Mouse (Mus musculus): ENCODE results near the gene Txnrd2. TPM values are rescaled to one million over a fixed set of nuclear protein-coding genes. Genes with fewer than 3 reads are reported as not detected.

Txnrd2 gene
- polyA plus RNA-seq, 1 experiment from 2014 or later = 20.4 TPM

- Histone ChIP-seq H3K4me2 (ENCODE audit: low read depth) (no peak overlapping the region), H3K27ac (ENCODE audit: low read depth, low read length) (0 out of 2 replicates have a peak overlapping the region, but pooled peaks have one; percentile 34), H3K4me1 (ENCODE audit: control insufficient read depth, insufficient read depth, low read length) (peaks cover 67% of the 10 kb centered on the region), H3K27me3 (ENCODE audit: control insufficient read depth, insufficient read depth, low read length) (no peaks in the 10 kb centered on the region), H3K36me3 (ENCODE audit: control insufficient read depth, insufficient read depth, low read length) (no peaks in the 10 kb centered on the region), H3K4me3 (ENCODE audit: low read depth, low read length) (no peak overlapping the region), H3K9ac (ENCODE audit: low read length) (peak overlapping the region; percentile 26; the same call in 1 of the 2 replicates), H3K9me3 (ENCODE audit: control insufficient read depth, low read length) (no peaks in the 10 kb centered on the region)
- ATAC-seq (ENCODE audit: insufficient read depth, low FRiP score, low TSS enrichment) = no peak
- DNase-seq (ENCODE audit: low spot score) = no peak
- WGBS = 79% methylated on average over 7 of the region's 7 CpGs
These were observed 42.0 kb upstream of the Txnrd2 start for GRCm38 (mm10) chr16:18384211-18384610.

- H3K27me3 ChIP-seq (ENCODE audit: control insufficient read depth, insufficient read depth, low read length) = no peaks in the 10 kb centered on the region
- no peak for DNase-seq (ENCODE audit: low spot score)
- no peak overlapping the region for H3K4me3 ChIP-seq (ENCODE audit: low read depth, low read length)
- peaks cover 66% of the 10 kb centered on the region for H3K4me1 ChIP-seq (ENCODE audit: control insufficient read depth, insufficient read depth, low read length)
- H3K9me3 ChIP-seq (ENCODE audit: control insufficient read depth, low read length) = no peaks in the 10 kb centered on the region
- 69% methylated on average over 8 of the region's 8 CpGs for WGBS
- no peaks in the 10 kb centered on the region for H3K36me3 ChIP-seq (ENCODE audit: control insufficient read depth, insufficient read depth, low read length)
- no peak for ATAC-seq (ENCODE audit: insufficient read depth, low FRiP score, low TSS enrichment)
- H3K4me2 ChIP-seq (ENCODE audit: low read depth) = no peak overlapping the region
- no peak overlapping the region for H3K9ac ChIP-seq (ENCODE audit: low read length)
- no peak overlapping the region for H3K27ac ChIP-seq (ENCODE audit: low read depth, low read length)
These were observed 41.5 kb upstream of the Txnrd2 start for GRCm38 (mm10) chr16:18384659-18385058.

GRCm38 (mm10) chr16:18385411-18385810 is 40.8 kb upstream of the Txnrd2 start:
- no peak overlapping the region for H3K27ac ChIP-seq (ENCODE audit: low read depth, low read length)
- H3K4me3 ChIP-seq (ENCODE audit: low read depth, low read length) = no peak overlapping the region
- no peak overlapping the region for H3K4me2 ChIP-seq (ENCODE audit: low read depth)
- no peak for DNase-seq (ENCODE audit: low spot score)
- no peaks in the 10 kb centered on the region for H3K9me3 ChIP-seq (ENCODE audit: control insufficient read depth, low read length)
- 74% methylated on average over 5 of the region's 5 CpGs for WGBS
- H3K9ac ChIP-seq (ENCODE audit: low read length) = no peak overlapping the region
- ATAC-seq (ENCODE audit: insufficient read depth, low FRiP score, low TSS enrichment) = no peak
- peaks cover 58% of the 10 kb centered on the region for H3K4me1 ChIP-seq (ENCODE audit: control insufficient read depth, insufficient read depth, low read length)
- no peaks in the 10 kb centered on the region for H3K27me3 ChIP-seq (ENCODE audit: control insufficient read depth, insufficient read depth, low read length)
- H3K36me3 ChIP-seq (ENCODE audit: control insufficient read depth, insufficient read depth, low read length) = no peaks in the 10 kb centered on the region

GRCm38 (mm10) chr16:18386451-18386850 is 39.7 kb upstream of the Txnrd2 start:
- no peak for ATAC-seq (ENCODE audit: insufficient read depth, low FRiP score, low TSS enrichment)
- H3K27me3 ChIP-seq (ENCODE audit: control insufficient read depth, insufficient read depth, low read length) = no peaks in the 10 kb centered on the region
- H3K27ac ChIP-seq (ENCODE audit: low read depth, low read length) = no peak overlapping the region
- H3K9me3 ChIP-seq (ENCODE audit: control insufficient read depth, low read length) = no peaks in the 10 kb centered on the region
- H3K4me3 ChIP-seq (ENCODE audit: low read depth, low read length) = no peak overlapping the region
- WGBS = 80% methylated on average over 7 of the region's 7 CpGs
- no peaks in the 10 kb centered on the region for H3K36me3 ChIP-seq (ENCODE audit: control insufficient read depth, insufficient read depth, low read length)
- no peak overlapping the region for H3K9ac ChIP-seq (ENCODE audit: low read length)
- peaks cover 49% of the 10 kb centered on the region for H3K4me1 ChIP-seq (ENCODE audit: control insufficient read depth, insufficient read depth, low read length)
- no peak overlapping the region for H3K4me2 ChIP-seq (ENCODE audit: low read depth)
- no peak for DNase-seq (ENCODE audit: low spot score)

GRCm38 (mm10) chr16:18386972-18387371 is 39.2 kb upstream of the Txnrd2 start:
- H3K9ac ChIP-seq (ENCODE audit: low read length) = no peak overlapping the region
- peaks cover 43% of the 10 kb centered on the region for H3K4me1 ChIP-seq (ENCODE audit: control insufficient read depth, insufficient read depth, low read length)
- H3K27me3 ChIP-seq (ENCODE audit: control insufficient read depth, insufficient read depth, low read length) = no peaks in the 10 kb centered on the region
- H3K27ac ChIP-seq (ENCODE audit: low read depth, low read length) = no peak overlapping the region
- H3K4me2 ChIP-seq (ENCODE audit: low read depth) = no peak overlapping the region
- ATAC-seq (ENCODE audit: insufficient read depth, low FRiP score, low TSS enrichment) = no peak
- no peak for DNase-seq (ENCODE audit: low spot score)
- H3K9me3 ChIP-seq (ENCODE audit: control insufficient read depth, low read length) = no peaks in the 10 kb centered on the region
- no peak overlapping the region for H3K4me3 ChIP-seq (ENCODE audit: low read depth, low read length)
- no peaks in the 10 kb centered on the region for H3K36me3 ChIP-seq (ENCODE audit: control insufficient read depth, insufficient read depth, low read length)
- 66% methylated on average over 3 of the region's 3 CpGs for WGBS

DNA sequence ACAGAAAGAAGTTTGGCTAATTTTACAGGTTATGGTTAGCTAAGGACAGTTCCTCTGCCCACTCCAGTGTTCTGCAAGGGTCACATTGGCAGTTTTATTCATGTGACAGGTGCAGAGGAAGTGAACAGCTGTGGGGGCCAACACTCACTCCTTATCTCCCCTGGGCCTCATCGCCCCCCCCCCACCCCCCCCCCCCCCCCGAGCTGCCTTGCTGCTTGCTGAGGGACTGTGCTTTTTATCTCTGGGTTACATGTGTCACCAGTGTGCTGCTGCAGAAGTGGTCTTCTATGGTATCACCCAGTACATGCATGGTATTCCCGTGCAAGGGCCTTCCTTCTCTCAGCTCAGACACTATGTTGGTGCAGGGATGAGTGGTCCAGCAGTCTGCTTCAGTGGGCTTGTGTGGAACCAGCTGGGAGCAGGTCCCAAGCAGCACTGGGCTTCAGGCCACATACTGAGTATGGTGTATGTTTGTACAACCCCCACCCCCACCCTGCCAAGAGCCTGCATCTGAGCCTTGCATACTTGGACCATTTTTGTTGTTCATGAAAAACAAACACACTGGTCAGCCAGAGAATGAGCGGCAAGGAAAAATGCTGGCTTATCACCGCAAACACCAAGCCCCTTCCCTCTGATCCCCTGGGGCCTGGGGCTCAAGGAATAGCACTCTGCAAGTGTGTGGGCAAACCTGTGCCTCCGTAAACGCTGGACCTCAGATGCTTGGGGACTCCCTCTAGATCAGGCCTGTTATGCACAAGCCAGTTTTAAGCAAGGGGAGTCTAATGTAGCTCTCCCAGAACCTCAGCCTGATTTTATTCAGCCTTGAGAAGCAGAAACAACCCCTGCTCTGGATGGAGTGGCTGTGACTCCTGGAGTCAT is 38.2 kb upstream of the Txnrd2 start:
- Histone ChIP-seq H3K27me3 (ENCODE audit: control insufficient read depth, insufficient read depth, low read length) (no peaks in the 10 kb centered on the region), H3K4me2 (ENCODE audit: low read depth) (no peak overlapping the region), H3K9ac (ENCODE audit: low read length) (no peak overlapping the region; the same call in 1 of the 2 replicates), H3K4me3 (ENCODE audit: low read depth, low read length) (no peak overlapping the region), H3K36me3 (ENCODE audit: control insufficient read depth, insufficient read depth, low read length) (no peaks in the 10 kb centered on the region), H3K9me3 (ENCODE audit: control insufficient read depth, low read length) (no peaks in the 10 kb centered on the region), H3K27ac (ENCODE audit: low read depth, low read length) (peak overlapping the region; percentile 76), H3K4me1 (ENCODE audit: control insufficient read depth, insufficient read depth, low read length) (peaks cover 40% of the 10 kb centered on the region)
- ATAC-seq (ENCODE audit: insufficient read depth, low FRiP score, low TSS enrichment) = no peak
- 52% methylated on average over 6 of the region's 7 CpGs for WGBS
- DNase-seq (ENCODE audit: low spot score) = no peak

- no peak for ATAC-seq (ENCODE audit: insufficient read depth, low FRiP score, low TSS enrichment)
- 89% methylated on average over 14 of the region's 14 CpGs for WGBS
- H3K27me3 ChIP-seq (ENCODE audit: control insufficient read depth, insufficient read depth, low read length) = no peaks in the 10 kb centered on the region
- no peak overlapping the region for H3K4me3 ChIP-seq (ENCODE audit: low read depth, low read length)
- H3K9me3 ChIP-seq (ENCODE audit: control insufficient read depth, low read length) = no peaks in the 10 kb centered on the region
- H3K9ac ChIP-seq (ENCODE audit: low read length) = no peak overlapping the region
- no peaks in the 10 kb centered on the region for H3K36me3 ChIP-seq (ENCODE audit: control insufficient read depth, insufficient read depth, low read length)
- H3K27ac ChIP-seq (ENCODE audit: low read depth, low read length) = peak overlapping the region; percentile 76
- no peak overlapping the region for H3K4me2 ChIP-seq (ENCODE audit: low read depth)
- DNase-seq (ENCODE audit: low spot score) = no peak
- H3K4me1 ChIP-seq (ENCODE audit: control insufficient read depth, insufficient read depth, low read length) = peaks cover 43% of the 10 kb centered on the region
These were observed 37.4 kb upstream of the Txnrd2 start for GRCm38 (mm10) chr16:18388583-18389435.

- 80% methylated on average over 6 of the region's 6 CpGs for WGBS
- Histone ChIP-seq H3K9me3 (ENCODE audit: control insufficient read depth, low read length) (no peaks in the 10 kb centered on the region), H3K4me2 (ENCODE audit: low read depth) (no peak overlapping the region), H3K27ac (ENCODE audit: low read depth, low read length) (no peak overlapping the region), H3K4me1 (ENCODE audit: control insufficient read depth, insufficient read depth, low read length) (peaks cover 49% of the 10 kb centered on the region), H3K9ac (ENCODE audit: low read length) (no peak overlapping the region), H3K27me3 (ENCODE audit: control insufficient read depth, insufficient read depth, low read length) (no peaks in the 10 kb centered on the region), H3K36me3 (ENCODE audit: control insufficient read depth, insufficient read depth, low read length) (no peaks in the 10 kb centered on the region), H3K4me3 (ENCODE audit: low read depth, low read length) (no peak overlapping the region)
- DNase-seq (ENCODE audit: low spot score) (no peak), ATAC-seq (ENCODE audit: insufficient read depth, low FRiP score, low TSS enrichment) (no peak)
These were observed 35.8 kb upstream of the Txnrd2 start for GRCm38 (mm10) chr16:18390399-18390798.

Measured in neural tube, embryonic 11.5 days (tissue).